Mouse (Mus musculus) limb, embryonic 11.5 days (tissue): ENCODE results near the gene Gm826. TPM values are rescaled to one million over a fixed set of nuclear protein-coding genes. Genes with fewer than 3 reads are reported as not detected.

Experiments
- ATAC-seq: fragments of 200-750 bp; cut with Nextera tagmentation; 2 replicates; pipeline ENCODE4 v1.8.0; 2017; ENCODE audit warnings: low read depth; ENCODE audit not compliant: insufficient number of reproducible peaks, low FRiP score, low TSS enrichment
- DNase-seq: peaks from one replicate; pipeline ENCODE4 v3.0.0-alpha.2; 2015; ENCODE audit warnings: low spot score
- H3K27ac ChIP-seq: fragments of 300-500 bp; sonication (generic); replicated peaks from 2 replicates; pipeline ENCODE4 v1.5.1; 2014; ENCODE audit warnings: low read depth, mild to moderate bottlenecking, low read length
- H3K27me3 ChIP-seq: fragments of 300-500 bp; sonication (generic); 2 replicates; pipeline ENCODE4 v1.6.1; 2014; ENCODE audit warnings: mild to moderate bottlenecking, low read length, mixed read lengths; ENCODE audit not compliant: control insufficient read depth, insufficient read depth
- H3K36me3 ChIP-seq: fragments of 300-500 bp; sonication (generic); 2 replicates; pipeline ENCODE4 v1.6.1; 2014; ENCODE audit warnings: mild to moderate bottlenecking, low read length, moderate library complexity, mixed read lengths; ENCODE audit not compliant: control insufficient read depth, insufficient read depth
- H3K4me1 ChIP-seq: fragments of 300-500 bp; sonication (generic); 2 replicates; pipeline ENCODE4 v1.6.1; 2014; ENCODE audit warnings: low read length, mixed read lengths; ENCODE audit not compliant: control insufficient read depth, insufficient read depth
- H3K4me2 ChIP-seq: fragments of 300-500 bp; sonication (generic); 2 replicates; pipeline ENCODE4 v1.6.1; 2014; ENCODE audit warnings: low read depth, mild to moderate bottlenecking, moderate library complexity; ENCODE audit not compliant: severe bottlenecking
- H3K4me3 ChIP-seq: fragments of 300-500 bp; sonication (generic); 2 replicates; pipeline ENCODE4 v1.5.1; 2014; ENCODE audit warnings: low read depth, low read length
- H3K9ac ChIP-seq: fragments of 300-500 bp; sonication (generic); 2 replicates; pipeline ENCODE4 v1.6.1; 2014; ENCODE audit warnings: mild to moderate bottlenecking, low read length
- H3K9me3 ChIP-seq: fragments of 300-500 bp; sonication (generic); 2 replicates; pipeline ENCODE4 v1.6.1; 2016; ENCODE audit warnings: low read length; ENCODE audit not compliant: control insufficient read depth
- WGBS: fragments of 180-500 bp; shearing (Covaris S2); extraction: QIAGEN DNeasy Blood & Tissue Kit; methylation state at CpG from one replicate; pipeline ENCODE4 v1.1.7; 2014; 5-methylcytosine and 5-hydroxymethylcytosine counted together
- polyA plus RNA-seq: library from polyadenylated mRNA; unstranded; fragments of >200 nt; fragmentation: Nextera tagmentation; extraction: Ambion mirVana; gene quantifications from 2 replicates; pipeline ENCODE4 v1.2.1, GENCODE M21; 2014

Gm826 gene
- polyA plus RNA-seq, 1 experiment from 2014 or later, result 0.21 TPM

- no peak for ATAC-seq
- no peak for DNase-seq
- Histone ChIP-seq H3K4me2 (no peak overlapping the region), H3K9me3 (no peaks in the 10 kb centered on the region), H3K27me3 (no peaks in the 10 kb centered on the region), H3K36me3 (no peaks in the 10 kb centered on the region), H3K27ac (no peak overlapping the region), H3K9ac (no peak overlapping the region), H3K4me3 (no peak overlapping the region), H3K4me1 (no peaks in the 10 kb centered on the region)
- WGBS, result 56% methylated on average over 4 of the region's 4 CpGs
These were observed 31.9 kb downstream of the Gm826 start for GRCm38 (mm10) chr2:160302013-160302412.

GRCm38 (mm10) chr2:160298586-160298985 is 35.4 kb downstream of the Gm826 start:
- Histone ChIP-seq H3K9ac (no peak overlapping the region), H3K27ac (no peak overlapping the region), H3K4me2 (no peak overlapping the region), H3K4me3 (no peak overlapping the region), H3K9me3 (no peaks in the 10 kb centered on the region), H3K36me3 (no peaks in the 10 kb centered on the region), H3K27me3 (no peaks in the 10 kb centered on the region), H3K4me1 (no peaks in the 10 kb centered on the region)
- ATAC-seq (no peak), DNase-seq (no peak)

- ATAC-seq (no peak), DNase-seq (no peak)
- Histone ChIP-seq H3K4me1 (no peaks in the 10 kb centered on the region), H3K9ac (no peak overlapping the region), H3K9me3 (no peaks in the 10 kb centered on the region), H3K4me3 (no peak overlapping the region), H3K36me3 (no peaks in the 10 kb centered on the region), H3K4me2 (no peak overlapping the region), H3K27ac (no peak overlapping the region), H3K27me3 (no peaks in the 10 kb centered on the region)
- WGBS, result 69% methylated on average over 10 of the region's 10 CpGs
These were observed 45.3 kb downstream of the Gm826 start for GRCm38 (mm10) chr2:160288538-160289151.

- Histone ChIP-seq H3K36me3 (no peaks in the 10 kb centered on the region), H3K27ac (no peak overlapping the region), H3K9me3 (no peaks in the 10 kb centered on the region), H3K27me3 (no peaks in the 10 kb centered on the region), H3K9ac (no peak overlapping the region), H3K4me1 (no peaks in the 10 kb centered on the region), H3K4me3 (no peak overlapping the region), H3K4me2 (no peak overlapping the region)
- ATAC-seq, result no peak
- DNase-seq, result no peak
- 86% methylated on average over 5 of the region's 5 CpGs for WGBS
These were observed 57.9 kb downstream of the Gm826 start for GRCm38 (mm10) chr2:160275959-160276657.

- H3K27me3 ChIP-seq, result no peaks in the 10 kb centered on the region
- H3K9ac ChIP-seq, result no peak overlapping the region
- H3K4me2 ChIP-seq, result no peak overlapping the region
- H3K4me1 ChIP-seq, result no peaks in the 10 kb centered on the region
- no peak overlapping the region for H3K27ac ChIP-seq
- H3K4me3 ChIP-seq, result no peak overlapping the region
- ATAC-seq (no peak), DNase-seq (no peak)
- H3K36me3 ChIP-seq, result no peaks in the 10 kb centered on the region
- no peaks in the 10 kb centered on the region for H3K9me3 ChIP-seq
- WGBS, result 91% methylated on average over 11 of the region's 11 CpGs
These were observed 66.0 kb downstream of the Gm826 start for GRCm38 (mm10) chr2:160267828-160268453.

GRCm38 (mm10) chr2:160263861-160264260 is 70.1 kb downstream of the Gm826 start:
- H3K27me3 ChIP-seq, result no peaks in the 10 kb centered on the region
- no peak for ATAC-seq

GRCm38 (mm10) chr2:160261538-160261937 is 72.4 kb downstream of the Gm826 start:
- WGBS, result 91% methylated on average over 3 of the region's 3 CpGs
- DNase-seq, result no peak
- no peak for ATAC-seq
- Histone ChIP-seq H3K9me3 (no peaks in the 10 kb centered on the region), H3K27me3 (no peaks in the 10 kb centered on the region), H3K4me2 (no peak overlapping the region), H3K4me3 (no peak overlapping the region), H3K4me1 (no peaks in the 10 kb centered on the region), H3K9ac (no peak overlapping the region), H3K36me3 (no peaks in the 10 kb centered on the region), H3K27ac (no peak overlapping the region)

More at GRCm38 (mm10) chr2:160263861-160264260, 70.1 kb downstream of the Gm826 start:
- DNase-seq, result no peak
- H3K4me1 ChIP-seq, result no peaks in the 10 kb centered on the region
- no peaks in the 10 kb centered on the region for H3K36me3 ChIP-seq
- no peaks in the 10 kb centered on the region for H3K9me3 ChIP-seq
- no peak overlapping the region for H3K4me2 ChIP-seq
- no peak overlapping the region for H3K9ac ChIP-seq
- H3K4me3 ChIP-seq, result no peak overlapping the region
- no peak overlapping the region for H3K27ac ChIP-seq
- WGBS, result 89% methylated on average over 8 of the region's 8 CpGs
